Mouse (Mus musculus) adrenal gland, postnatal 10 days (tissue): ENCODE measurements around the gene Zfp157. TPM values are rescaled to one million over a fixed set of nuclear protein-coding genes. Genes with fewer than 3 reads are reported as not detected.
"Not testable (repeated sequence)": the region's sequence is repeated elsewhere in the genome, so short reads cannot be mapped to it uniquely, and the experiment has no call there.

Experiments
- DNase-seq: peaks from one replicate; pipeline ENCODE4 v3.0.0; 2021; ENCODE audit warnings: mixed read lengths
- long read RNA-seq, 2 experiments: library from polyadenylated mRNA; stranded (forward); transcript quantifications; one replicate each; pipeline ENCODE4 v2.0.0; 2021
- total RNA-seq, 2 experiments: library from RNA; stranded (reverse); gene quantifications; 2 replicates each; pipeline ENCODE4 v1.2.3; 2021

Gene Zfp157
- total RNA-seq: 10 to 100 TPM in 1 of 2 experiments, 1 to 10 TPM in 1; 8.6 to 13.2 TPM
- long read RNA-seq, experiment 1, partial matches to known transcripts: 0 of 4 reads
- long read RNA-seq, experiment 1, other reads (novel, unspliced or antisense): 3 of 4 reads
- long read RNA-seq, experiment 2, full-length matches to known transcripts: 3 of 3 reads
- long read RNA-seq, experiment 2, partial matches to known transcripts: 0 of 3 reads
- long read RNA-seq, experiment 2, other reads (novel, unspliced or antisense): 0 of 3 reads

DNA sequence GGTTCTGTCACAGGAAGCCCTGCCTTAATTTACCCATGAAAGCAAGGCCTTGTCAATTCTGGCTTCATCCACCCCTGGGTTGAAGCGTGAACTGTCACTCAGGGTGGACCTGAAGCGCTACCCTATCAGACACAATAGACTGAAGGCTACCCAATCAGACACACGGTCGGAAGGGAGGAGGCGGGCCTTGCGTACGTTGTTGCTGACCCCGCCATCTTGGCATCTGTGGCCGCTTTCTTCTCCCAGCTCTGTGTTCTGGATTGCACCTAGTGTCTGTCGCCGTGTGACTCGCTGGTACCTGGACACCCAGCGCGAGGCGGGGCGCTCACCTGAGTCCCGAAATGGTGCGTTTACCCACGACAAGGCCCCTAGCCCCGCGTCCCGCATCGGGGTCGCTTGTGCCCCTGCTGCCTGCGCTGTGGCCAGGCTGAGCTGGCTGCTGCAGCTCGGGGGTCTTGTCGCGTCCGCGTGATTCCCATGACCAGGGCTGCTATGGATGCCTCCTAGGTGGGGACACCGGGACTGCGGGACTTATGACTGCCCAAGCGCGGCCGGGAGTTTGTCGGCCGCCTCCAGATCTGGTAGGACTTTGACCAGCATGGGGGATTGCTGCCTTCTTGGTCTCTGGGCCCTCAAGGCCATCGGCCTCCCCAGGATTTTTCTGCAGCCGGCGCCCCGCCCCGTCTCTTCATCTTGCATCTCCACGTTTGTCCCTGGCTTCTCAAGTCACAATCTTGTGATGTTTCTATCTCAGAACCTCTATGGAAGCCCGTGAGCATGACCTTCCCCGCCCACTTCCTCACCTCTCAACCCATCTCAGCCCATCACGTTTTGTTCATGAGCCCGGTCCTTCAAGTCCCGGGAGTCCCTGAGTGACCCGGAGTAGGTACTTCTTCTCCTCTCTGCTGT lies at the start of gene Zfp157:
Gene Zfp157 (plus strand): TSS at position 183 of the 909 bp plus-strand sequence.
- peak; percentile 89 for DNase-seq

DNA sequence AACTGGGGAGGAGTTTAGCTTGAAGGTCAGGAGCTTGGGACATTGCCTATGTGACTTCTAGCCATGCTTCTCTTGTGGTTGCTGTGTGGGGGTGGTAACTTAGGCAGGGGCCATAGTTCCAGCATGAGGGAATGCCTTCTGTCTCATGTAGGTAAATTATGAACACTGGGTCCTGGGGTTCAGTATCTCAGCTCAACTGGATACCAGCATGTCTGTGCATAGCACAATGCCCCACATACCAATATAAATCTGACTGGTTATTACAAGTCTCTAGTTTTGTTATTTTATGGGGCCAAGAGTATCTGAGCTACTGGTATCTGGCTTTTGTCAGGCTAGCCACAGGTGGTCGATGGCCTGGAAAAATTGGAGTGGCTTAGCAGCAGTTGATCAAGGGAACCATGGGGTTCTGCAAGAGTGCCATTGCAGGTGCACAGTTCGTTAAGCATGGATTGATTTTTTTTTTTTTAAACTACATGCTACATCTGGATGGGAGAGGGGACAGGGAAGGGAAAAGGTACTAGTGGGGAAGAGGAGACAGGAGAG lies 43.4 kb upstream of the Zfp157 start:
- DNase-seq: no peak

DNA sequence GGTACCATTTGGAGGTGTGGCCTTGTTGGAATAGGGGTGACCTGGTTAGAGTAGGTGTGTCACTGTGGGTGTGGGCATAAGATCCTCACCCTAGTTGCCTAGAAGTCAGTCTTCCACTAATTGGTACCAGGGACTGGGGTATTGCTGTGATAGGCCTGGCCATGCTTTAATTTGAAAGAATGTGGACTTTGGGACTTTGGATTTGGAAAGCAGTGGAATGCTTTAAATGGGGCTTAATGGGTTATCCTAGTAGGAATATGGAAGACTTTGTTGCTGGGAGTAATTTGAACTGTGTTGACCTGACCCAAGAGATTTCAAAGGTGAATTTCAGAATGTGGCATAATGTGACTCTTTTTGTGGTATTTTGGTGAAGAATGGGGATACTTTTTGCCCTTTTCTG lies 40.8 kb upstream of the Zfp157 start:
- not testable (repeated sequence) for DNase-seq

DNA sequence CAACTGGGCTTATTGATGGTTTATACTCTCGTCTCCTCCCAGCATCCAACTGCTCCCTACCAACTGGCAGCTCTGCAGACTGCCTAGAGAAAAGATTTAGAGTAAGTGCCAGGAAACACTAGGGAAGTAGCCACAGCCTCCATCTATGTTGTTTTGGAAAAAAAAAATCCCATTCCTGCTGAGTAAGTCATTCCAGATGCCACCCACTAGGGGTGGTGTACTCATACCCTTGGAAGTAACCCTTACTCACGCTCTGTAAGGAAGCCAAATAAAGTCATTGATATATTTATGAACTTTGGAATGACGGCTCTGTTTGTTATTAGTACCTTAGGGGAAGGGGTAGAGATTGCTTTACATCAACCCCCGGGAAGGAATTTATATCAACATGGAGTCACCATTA lies 17.1 kb downstream of the Zfp157 start:
- no peak for DNase-seq

DNA sequence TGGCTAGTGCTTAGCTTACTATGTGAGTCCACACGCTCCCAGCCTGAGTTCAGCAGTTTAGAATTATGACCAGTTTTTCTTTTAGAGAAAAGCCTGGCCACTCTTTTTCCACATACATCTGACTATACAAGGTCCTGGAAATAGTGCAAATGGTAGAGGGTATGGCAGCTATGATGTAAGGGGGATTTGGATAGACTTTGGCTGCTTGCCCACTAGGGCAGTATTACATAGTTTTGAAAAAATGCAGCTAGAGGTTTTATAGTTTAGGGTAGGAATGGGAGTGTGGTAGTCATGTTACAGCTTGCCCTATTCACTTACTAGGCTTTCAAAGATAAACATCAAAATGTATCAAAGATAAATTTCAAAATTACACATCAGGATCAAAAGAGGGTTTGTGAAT lies 17.8 kb downstream of the Zfp157 start:
- no peak for DNase-seq

DNA sequence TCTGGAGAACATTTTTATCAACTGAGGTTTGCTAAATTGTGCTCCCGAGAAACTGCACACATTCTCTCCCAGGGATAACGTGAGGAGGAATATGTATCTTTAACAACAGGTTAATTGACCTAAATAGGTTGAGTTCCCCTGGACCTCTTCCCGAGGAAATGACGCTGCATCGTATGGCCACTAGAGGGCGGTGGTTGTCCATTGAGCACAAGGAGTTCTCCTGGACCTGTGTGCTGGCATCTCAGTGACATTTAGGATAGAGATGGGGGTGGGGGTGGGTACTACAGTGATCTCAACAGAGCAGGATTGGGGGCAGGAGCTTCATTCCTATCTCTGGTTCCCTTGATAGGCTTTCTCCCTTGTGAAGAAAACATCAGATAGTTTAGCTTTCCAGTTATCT lies 32.3 kb downstream of the Zfp157 start:
- DNase-seq: peak; percentile 64

DNA sequence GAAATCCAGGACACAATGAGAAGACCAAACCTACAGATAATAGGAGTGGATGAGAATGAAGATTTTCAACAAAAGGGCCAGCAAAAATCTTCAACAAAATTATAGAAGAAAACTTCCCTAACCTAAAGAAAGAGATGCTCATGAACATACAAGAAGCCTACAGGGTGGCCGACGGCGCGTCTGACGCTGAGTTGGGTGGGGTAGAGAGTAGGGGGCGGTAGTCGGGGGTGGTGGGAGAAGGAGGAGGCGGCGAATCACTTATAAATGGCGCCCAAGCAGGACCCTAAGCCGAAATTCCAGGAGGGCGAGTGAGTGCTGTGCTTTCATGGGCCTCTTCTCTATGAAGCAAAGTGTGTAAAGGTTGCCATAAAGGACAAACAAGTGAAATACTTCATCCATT lies 63.3 kb downstream of the Zfp157 start:
- not testable (repeated sequence) for DNase-seq

Other genes starting within 250 kb of the Zfp157 start
- gene Mblac1, start 247.2 kb upstream of the Zfp157 start, total RNA-seq: 1 to 10 TPM; 8.1 to 9.4 TPM
- under 1 TPM; 0.51 to 0.96 TPM for gene Nxpe5, start 215.6 kb upstream of the Zfp157 start, total RNA-seq
- 10 to 100 TPM; 67.1 to 74.8 TPM for gene Lamtor4, start 186.0 kb upstream of the Zfp157 start, total RNA-seq
- gene BC037034, start 177.4 kb upstream of the Zfp157 start, total RNA-seq: 10 to 100 TPM; 17.1 to 20.6 TPM
- under 1 TPM; 0.15 to 0.54 TPM for gene Gal3st4, start 168.6 kb upstream of the Zfp157 start, total RNA-seq
- under 1 TPM in 1 of 2 experiments, not detected in 1; 0.03 TPM for gene Gm43720, start 161.5 kb upstream of the Zfp157 start, total RNA-seq
- gene Gpc2, start 161.5 kb upstream of the Zfp157 start, total RNA-seq: 1 to 10 TPM in 1 of 2 experiments, under 1 TPM in 1; 0.96 to 2.0 TPM
- under 1 TPM; 0.30 to 0.39 TPM for gene Stag3, start 161.2 kb upstream of the Zfp157 start, total RNA-seq
- under 1 TPM in 1 of 2 experiments, not detected in 1; 0.42 TPM for gene Pvrig, start 99.5 kb upstream of the Zfp157 start, total RNA-seq
- gene 1700123K08Rik, start 123.2 kb downstream of the Zfp157 start, total RNA-seq: not detected
- 10 to 100 TPM; 22.3 to 23.7 TPM for gene Zfp68, start 178.3 kb downstream of the Zfp157 start, total RNA-seq
- 1 to 10 TPM; 5.2 to 7.8 TPM for gene A430033K04Rik, start 181.4 kb downstream of the Zfp157 start, total RNA-seq